Mouse (Mus musculus) embryonic facial prominence, embryonic 11.5 days (tissue): ENCODE results near the gene Dtnbp1. TPM values are rescaled to one million over a fixed set of nuclear protein-coding genes. Genes with fewer than 3 reads are reported as not detected.

Source experiments
- ATAC-seq: fragments of 200-750 bp; cut with Nextera tagmentation; replicated peaks from 2 replicates; pipeline ENCODE4 v1.8.0; 2017; ENCODE audit warnings: low read depth; ENCODE audit not compliant: insufficient number of reproducible peaks, low FRiP score, low TSS enrichment
- DNase-seq: peaks from one replicate; pipeline ENCODE4 v3.0.0-alpha.2; 2015; ENCODE audit warnings: low spot score
- H3K27ac ChIP-seq: fragments of 300-500 bp; sonication (generic); replicated peaks from 2 replicates; pipeline ENCODE4 v1.5.1; 2014; ENCODE audit warnings: mild to moderate bottlenecking, low read depth, low read length, control low read depth
- H3K27me3 ChIP-seq: fragments of 300-500 bp; sonication (generic); 2 replicates; pipeline ENCODE4 v1.6.1; 2014; ENCODE audit warnings: mild to moderate bottlenecking, low read length, moderate library complexity, mixed read lengths; ENCODE audit not compliant: control insufficient read depth, insufficient read depth
- H3K36me3 ChIP-seq: fragments of 300-500 bp; sonication (generic); replicated peaks from 2 replicates; pipeline ENCODE4 v1.6.1; 2014; ENCODE audit warnings: low read depth, mild to moderate bottlenecking, low read length, moderate library complexity, mixed read lengths; ENCODE audit not compliant: control insufficient read depth, insufficient read depth
- H3K4me1 ChIP-seq: fragments of 300-500 bp; sonication (generic); 2 replicates; pipeline ENCODE4 v1.6.1; 2014; ENCODE audit warnings: low read length, mixed read lengths; ENCODE audit not compliant: control insufficient read depth, insufficient read depth
- H3K4me2 ChIP-seq: fragments of 300-500 bp; sonication (generic); 2 replicates; pipeline ENCODE4 v1.6.1; 2014; ENCODE audit warnings: low read depth, mild to moderate bottlenecking, control low read depth, low read length, moderate library complexity
- H3K4me3 ChIP-seq: fragments of 300-500 bp; sonication (generic); 2 replicates; pipeline ENCODE4 v1.5.1; 2014; ENCODE audit warnings: low read depth, low read length, control low read depth
- H3K9ac ChIP-seq: fragments of 300-500 bp; sonication (generic); replicated peaks from 2 replicates; pipeline ENCODE4 v1.6.1; 2014; ENCODE audit warnings: mild to moderate bottlenecking, control low read depth, low read length
- H3K9me3 ChIP-seq: fragments of 300-500 bp; sonication (generic); replicated peaks from 2 replicates; pipeline ENCODE4 v1.6.1; 2016; ENCODE audit warnings: mild to moderate bottlenecking, low read length, inconsistent platforms, mixed read lengths; ENCODE audit not compliant: control insufficient read depth
- WGBS: fragments of 180-500 bp; shearing (Covaris S2); extraction: QIAGEN DNeasy Blood & Tissue Kit; methylation state at CpG from one replicate; pipeline ENCODE4 v1.1.7; 2014; 5-methylcytosine and 5-hydroxymethylcytosine counted together
- polyA plus RNA-seq: library from polyadenylated mRNA; unstranded; fragments of >200 nt; fragmentation: Nextera tagmentation; extraction: Ambion mirVana; gene quantifications from 2 replicates; pipeline ENCODE4 v1.2.1, GENCODE M21; 2014

Dtnbp1 gene
- 76.0 and 78.4 TPM in 2 replicates for polyA plus RNA-seq

DNA sequence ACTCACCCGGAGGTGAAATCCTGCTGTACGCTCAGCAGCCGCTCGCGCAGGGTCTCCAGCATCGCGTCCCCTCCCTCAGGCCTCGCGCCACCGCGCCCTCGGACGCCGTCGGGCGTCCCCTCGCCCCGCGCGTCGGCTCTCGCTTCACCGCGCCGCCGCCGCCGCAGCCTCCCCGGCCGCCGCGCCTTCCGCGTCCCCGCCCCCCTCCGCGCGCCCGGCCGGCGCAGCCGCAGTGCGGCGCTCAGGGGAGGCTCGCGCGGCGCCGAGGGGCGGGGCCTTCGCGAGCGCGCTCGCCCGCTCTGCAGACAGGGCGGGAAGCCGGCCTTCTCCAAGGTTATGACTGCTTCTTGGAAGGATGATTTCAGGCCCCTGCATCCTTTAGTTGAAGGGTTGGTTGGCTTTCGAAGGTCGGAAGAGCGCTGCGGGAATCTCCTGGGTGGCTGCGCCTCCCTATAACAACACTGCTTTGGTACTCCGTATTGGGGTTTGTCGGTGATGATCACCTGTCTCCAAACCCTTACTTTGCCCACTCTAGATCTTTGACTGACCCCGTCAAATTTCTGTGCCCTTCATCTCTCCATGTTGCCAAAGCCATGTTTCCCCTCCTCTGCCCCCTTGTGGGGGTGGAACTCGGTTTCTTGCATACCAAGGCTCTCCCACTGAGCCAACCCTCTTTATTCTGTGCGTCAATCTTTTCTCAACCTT lies at the start of gene Dtnbp1:
Gene Dtnbp1, minus strand, starts transcription at position 237 of the 705 bp plus-strand sequence.
- DNase-seq (peak; percentile 88), ATAC-seq (peak; percentile 78)
- Histone ChIP-seq H3K4me3 (peak within 1 kb of the TSS; percentile 89), H3K27me3 (no peaks in the 10 kb centered on the region), H3K27ac (peak within 1 kb of the TSS; percentile 54; the same call in 1 of the 2 replicates), H3K9me3 (no peaks in the 10 kb centered on the region), H3K36me3 (no peaks in the 10 kb centered on the region), H3K9ac (peak within 1 kb of the TSS; percentile 83), H3K4me1 (0 out of 2 replicates have a peak, but pooled peaks cover 4% of the 10 kb centered on the region), H3K4me2 (peak within 1 kb of the TSS; percentile 78)
- WGBS, result under 1% methylated on average over 63 of the region's 68 CpGs

DNA sequence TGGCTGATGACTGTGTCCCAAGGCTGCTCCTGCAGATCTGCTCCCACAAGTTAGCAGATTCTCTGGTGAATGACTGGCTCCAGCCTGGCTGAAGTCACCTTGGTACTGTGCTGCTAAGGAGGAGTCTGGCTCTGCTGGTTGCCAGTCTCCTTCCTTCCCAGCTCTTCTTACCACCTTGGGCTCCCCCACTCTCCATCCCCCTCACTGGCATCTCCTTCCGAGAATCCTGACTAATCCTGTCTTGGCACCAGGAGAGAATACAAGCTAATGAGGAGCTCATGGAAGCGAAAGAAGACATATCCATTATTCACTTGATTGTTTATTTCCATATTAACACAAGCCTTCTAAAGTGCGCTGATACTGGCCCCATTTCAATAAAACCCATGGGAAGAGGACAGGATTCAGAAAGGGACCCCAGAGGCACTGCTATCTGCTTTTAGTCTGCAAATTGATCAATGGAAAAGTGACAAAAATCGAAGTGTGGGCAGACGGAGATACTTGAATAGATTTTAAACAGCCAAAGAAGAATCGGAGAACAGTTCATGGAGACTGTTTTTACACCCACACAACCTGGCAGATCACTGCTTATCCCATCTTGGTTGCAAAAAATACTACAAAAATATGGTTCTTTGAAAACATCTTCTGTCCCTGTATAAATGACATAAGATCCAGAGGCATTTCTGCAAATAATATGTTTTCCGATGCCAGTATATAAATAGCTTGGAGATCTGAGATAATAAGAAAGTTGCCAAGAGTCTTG lies 47.5 kb upstream of the Dtnbp1 start:
- DNase-seq, result no peak
- H3K27me3 ChIP-seq, result no peaks in the 10 kb centered on the region
- no peak overlapping the region for H3K4me2 ChIP-seq
- no peak for ATAC-seq
- no peak overlapping the region for H3K27ac ChIP-seq
- H3K4me3 ChIP-seq, result no peak overlapping the region
- H3K4me1 ChIP-seq, result no peaks in the 10 kb centered on the region
- whole genome bisulfite sequencing, result 85% methylated on average over 7 of the region's 7 CpGs
- no peak overlapping the region for H3K9ac ChIP-seq
- H3K9me3 ChIP-seq, result no peaks in the 10 kb centered on the region
- H3K36me3 ChIP-seq, result no peaks in the 10 kb centered on the region

DNA sequence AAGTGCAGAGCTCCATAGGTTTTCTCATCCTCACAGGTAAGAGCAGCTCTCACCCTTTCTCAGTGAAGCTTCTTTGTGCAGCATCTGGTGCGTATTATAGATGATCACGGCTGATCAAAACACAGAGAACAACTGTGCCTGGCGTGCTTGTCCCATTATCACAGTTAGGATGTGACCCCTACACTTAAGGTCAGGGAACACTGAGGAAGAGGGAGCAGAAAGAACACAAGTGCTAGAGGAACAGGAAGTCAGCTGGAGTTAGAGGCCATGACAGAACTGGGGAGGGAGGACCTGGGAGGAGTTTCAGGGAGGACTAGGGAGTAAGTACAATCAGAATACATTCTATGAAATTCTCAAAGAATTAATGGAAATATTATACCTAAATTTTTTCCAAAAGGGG lies 41.5 kb upstream of the Dtnbp1 start:
- peak; percentile 15 for DNase-seq
- 45% methylated on average over 3 of the region's 3 CpGs for WGBS
- no peaks in the 10 kb centered on the region for H3K4me1 ChIP-seq
- H3K27me3 ChIP-seq, result no peaks in the 10 kb centered on the region
- H3K4me3 ChIP-seq, result no peak overlapping the region
- no peak overlapping the region for H3K4me2 ChIP-seq
- no peaks in the 10 kb centered on the region for H3K36me3 ChIP-seq
- no peak overlapping the region for H3K9ac ChIP-seq
- no peak for ATAC-seq
- H3K27ac ChIP-seq, result no peak overlapping the region
- H3K9me3 ChIP-seq, result no peaks in the 10 kb centered on the region

DNA sequence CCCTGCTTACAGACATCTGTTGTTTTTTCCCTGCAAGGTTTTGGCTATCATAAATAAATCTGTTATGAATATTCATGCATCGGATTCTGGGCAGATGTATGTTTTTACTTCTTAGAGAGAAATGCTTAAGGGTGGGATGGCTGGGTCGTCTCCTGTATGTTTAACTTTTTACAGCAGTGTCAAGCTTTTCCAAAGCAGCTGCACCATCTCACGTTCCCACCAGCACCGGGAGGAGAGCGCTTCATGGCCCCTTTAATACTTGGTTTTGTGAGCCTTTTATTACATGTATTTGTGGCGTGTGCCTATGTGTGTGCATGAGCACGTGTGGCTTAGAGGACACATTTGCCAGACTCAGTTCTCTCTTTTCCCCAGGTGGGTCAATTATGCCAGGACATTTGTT lies 38.8 kb upstream of the Dtnbp1 start:
- Histone ChIP-seq H3K36me3 (no peaks in the 10 kb centered on the region), H3K9ac (no peak overlapping the region), H3K4me2 (no peak overlapping the region), H3K4me3 (no peak overlapping the region), H3K9me3 (no peaks in the 10 kb centered on the region), H3K4me1 (no peaks in the 10 kb centered on the region), H3K27ac (no peak overlapping the region), H3K27me3 (no peaks in the 10 kb centered on the region)
- ATAC-seq (no peak), DNase-seq (no peak)
- WGBS, result 78% methylated on average over 7 of the region's 7 CpGs

DNA sequence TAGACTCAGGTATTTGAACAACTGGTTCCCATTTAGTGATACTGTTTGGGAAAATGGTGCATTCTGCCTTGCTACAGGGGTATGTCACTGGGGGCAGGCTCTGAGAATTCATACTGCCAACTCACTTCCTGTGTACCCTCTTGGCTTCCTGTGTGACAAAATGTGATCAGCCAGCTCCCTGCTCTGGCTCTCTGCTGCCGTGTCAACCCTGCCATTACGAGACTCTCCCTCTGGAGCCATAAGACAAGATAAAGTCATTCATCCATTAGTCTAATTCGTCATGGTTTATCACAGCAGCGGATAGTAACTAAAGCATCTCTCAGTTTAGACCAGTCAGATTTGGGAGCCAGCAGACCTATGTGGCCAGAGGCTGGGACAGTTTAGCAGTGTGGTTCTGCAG lies 38.2 kb upstream of the Dtnbp1 start:
- no peak overlapping the region for H3K27ac ChIP-seq
- H3K4me2 ChIP-seq, result no peak overlapping the region
- no peak overlapping the region for H3K9ac ChIP-seq
- DNase-seq, result no peak
- H3K9me3 ChIP-seq, result no peaks in the 10 kb centered on the region
- no peaks in the 10 kb centered on the region for H3K27me3 ChIP-seq
- 66% methylated on average over 4 of the region's 4 CpGs for WGBS
- no peak overlapping the region for H3K4me3 ChIP-seq
- no peaks in the 10 kb centered on the region for H3K4me1 ChIP-seq
- H3K36me3 ChIP-seq, result no peaks in the 10 kb centered on the region
- no peak for ATAC-seq

DNA sequence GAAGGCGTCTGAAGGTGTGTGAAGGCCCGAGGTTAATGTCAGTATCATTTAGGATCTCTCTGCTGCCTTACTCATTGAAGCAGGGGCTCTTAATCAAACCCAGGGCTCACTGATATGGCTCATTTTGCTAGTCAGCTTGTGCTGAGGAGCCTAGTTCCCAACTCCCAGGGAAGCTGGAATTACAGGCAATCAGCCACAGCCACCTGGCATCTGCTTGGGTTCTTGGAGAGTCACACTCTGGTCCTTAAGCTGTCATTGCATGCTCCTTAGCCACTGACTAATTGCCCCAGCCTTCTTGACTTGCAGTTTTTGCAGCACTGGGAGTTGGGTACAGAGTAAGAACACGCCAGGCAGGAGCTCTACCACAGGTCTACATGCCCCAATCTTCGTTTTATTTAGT lies 34.5 kb upstream of the Dtnbp1 start:
- Histone ChIP-seq H3K27ac (no peak overlapping the region), H3K36me3 (no peaks in the 10 kb centered on the region), H3K4me1 (no peaks in the 10 kb centered on the region), H3K27me3 (no peaks in the 10 kb centered on the region), H3K9ac (no peak overlapping the region), H3K4me2 (no peak overlapping the region), H3K9me3 (no peaks in the 10 kb centered on the region), H3K4me3 (no peak overlapping the region)
- 69% methylated on average over 4 of the region's 4 CpGs for WGBS
- DNase-seq, result no peak
- no peak for ATAC-seq

DNA sequence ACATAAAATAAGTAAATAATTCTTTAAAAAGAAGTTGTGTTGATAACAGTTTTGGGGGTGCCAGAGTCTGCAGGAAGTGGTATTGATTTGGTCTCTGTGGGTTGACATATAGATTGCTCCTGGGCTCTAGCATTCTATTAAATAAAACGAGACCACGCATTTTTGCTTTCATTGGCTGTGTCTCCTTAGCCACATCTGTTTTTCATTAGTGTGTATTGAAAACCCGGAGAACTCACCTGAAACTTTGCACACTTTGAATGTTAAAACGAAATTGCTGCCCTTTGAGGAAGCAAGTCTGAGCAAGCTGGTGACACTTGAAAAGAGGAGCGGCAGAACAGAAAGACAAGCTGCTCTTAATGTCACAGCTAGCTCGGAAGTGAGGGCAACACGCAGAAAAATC lies 32.8 kb upstream of the Dtnbp1 start:
- Histone ChIP-seq H3K9ac (no peak overlapping the region), H3K4me2 (no peak overlapping the region), H3K36me3 (no peaks in the 10 kb centered on the region), H3K4me1 (no peaks in the 10 kb centered on the region), H3K27me3 (no peaks in the 10 kb centered on the region), H3K4me3 (no peak overlapping the region), H3K9me3 (no peaks in the 10 kb centered on the region), H3K27ac (no peak overlapping the region)
- WGBS, result 35% methylated on average over 7 of the region's 7 CpGs
- ATAC-seq (no peak), DNase-seq (peak; percentile 73)

DNA sequence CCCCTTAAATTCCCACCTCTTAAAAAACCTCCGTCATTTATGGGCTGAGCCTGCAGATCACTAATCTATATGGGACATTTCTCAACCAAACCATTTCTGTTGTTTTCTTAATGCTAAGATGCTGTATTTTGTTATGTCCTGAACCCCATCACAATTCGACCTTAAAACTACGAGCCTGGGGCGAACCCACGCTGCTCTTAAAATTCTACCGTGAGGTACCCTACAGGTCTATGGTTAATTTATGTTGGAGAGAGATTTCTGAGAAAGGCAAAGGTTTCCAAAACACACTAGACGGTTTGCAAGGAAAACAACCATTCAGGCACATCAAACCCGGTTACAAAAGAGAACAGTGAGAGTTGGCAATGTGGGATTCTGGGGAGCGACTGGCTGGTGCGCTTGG lies 31.4 kb upstream of the Dtnbp1 start:
- 90% methylated on average over 10 of the region's 10 CpGs for WGBS

More for the DNA sequence above, 31.4 kb upstream of the Dtnbp1 start:
- Histone ChIP-seq H3K27ac (no peak overlapping the region), H3K27me3 (no peaks in the 10 kb centered on the region), H3K9ac (no peak overlapping the region), H3K4me3 (no peak overlapping the region), H3K9me3 (no peaks in the 10 kb centered on the region), H3K4me1 (no peaks in the 10 kb centered on the region), H3K36me3 (no peaks in the 10 kb centered on the region), H3K4me2 (no peak overlapping the region)
- DNase-seq (no peak), ATAC-seq (no peak)
